Mouse (Mus musculus): ENCODE measurements around the gene Mageb3. TPM values are rescaled to one million over a fixed set of nuclear protein-coding genes. Genes with fewer than 3 reads are reported as not detected.

Mageb3 gene
- polyA plus RNA-seq, 1 experiment from 2014 or later = 0.25 TPM

Other genes with a start within 250 kb of the Mageb3 start
- gene Frmd5, start 149.0 kb downstream of the Mageb3 start, polyA plus RNA-seq (2015; fragmentation: Nextera tagmentation; extraction: Ambion mirVana) = 1.5 and 1.8 TPM in 2 replicates
- 15.0 and 20.2 TPM in 2 replicates for gene Casc4, start 89.1 kb downstream of the Mageb3 start, polyA plus RNA-seq (2015; fragmentation: Nextera tagmentation; extraction: Ambion mirVana)
- gene Ctdspl2, start 91 bp downstream of the Mageb3 start, polyA plus RNA-seq (2015; fragmentation: Nextera tagmentation; extraction: Ambion mirVana) = 49.5 and 54.2 TPM in 2 replicates
- gene Eif3j1, start 72.5 kb upstream of the Mageb3 start, polyA plus RNA-seq (2015; fragmentation: Nextera tagmentation; extraction: Ambion mirVana) = 9.6 and 10.9 TPM in 2 replicates
- 8.8 and 9.3 TPM in 2 replicates for gene Spg11, start 162.3 kb upstream of the Mageb3 start, polyA plus RNA-seq (2015; fragmentation: Nextera tagmentation; extraction: Ambion mirVana)
- 221 and 232 TPM in 2 replicates for gene B2m, start 191.6 kb upstream of the Mageb3 start, polyA plus RNA-seq (2015; fragmentation: Nextera tagmentation; extraction: Ambion mirVana)
- not detected in 2 replicates for gene Trim69, start 204.6 kb upstream of the Mageb3 start, polyA plus RNA-seq (2015; fragmentation: Nextera tagmentation; extraction: Ambion mirVana)
- not detected in 2 replicates for gene Patl2, start 230.1 kb upstream of the Mageb3 start, polyA plus RNA-seq (2015; fragmentation: Nextera tagmentation; extraction: Ambion mirVana)
- not detected in 2 replicates for gene Terb2, start 230.2 kb upstream of the Mageb3 start, polyA plus RNA-seq (2015; fragmentation: Nextera tagmentation; extraction: Ambion mirVana)